Mouse (Mus musculus) spleen, adult 2 months (tissue): ENCODE measurements at regions not wholly inside any gene's neighbourhood (a gene's known extent, or its start where the extent isn't known, plus 50 kb on each side); places are given as distances from the start of the nearest gene placed in this dataset.
A peak's percentile ranks its signal among the peaks of the same experiment; 100 is the strongest.

Source experiments
- DNase-seq, 2 experiments: peaks; one replicate each; pipeline versions ENCODE4 v3.0.0 to v3.0.0-alpha.2; 2012 to 2021; ENCODE audit warnings: low spot score in 2 of 2, low read depth in 1 of 2
- H3K27ac ChIP-seq: fragments of 200-500 bp; 2 replicates; pipeline ENCODE4 v1.5.1; 2012; ENCODE audit warnings: low read length, inconsistent platforms; ENCODE audit not compliant: insufficient read depth
- H3K27me3 ChIP-seq: fragments of 200-500 bp; 2 replicates; pipeline ENCODE4 v1.6.1; 2012; ENCODE audit warnings: mild to moderate bottlenecking, moderate library complexity, low read length, inconsistent platforms; ENCODE audit not compliant: control insufficient read depth, insufficient read depth
- H3K36me3 ChIP-seq: fragments of 200-500 bp; 2 replicates; pipeline ENCODE4 v1.6.1; 2012; ENCODE audit warnings: mild to moderate bottlenecking, low read length, inconsistent platforms; ENCODE audit not compliant: control insufficient read depth, insufficient read depth
- H3K4me1 ChIP-seq: fragments of 200-500 bp; 2 replicates; pipeline ENCODE4 v1.6.1; 2011; ENCODE audit warnings: inconsistent platforms; ENCODE audit not compliant: control insufficient read depth, insufficient read depth, insufficient read length
- H3K4me3 ChIP-seq: fragments of 200-500 bp; 2 replicates; pipeline ENCODE4 v1.5.1; 2011; ENCODE audit warnings: mild to moderate bottlenecking, inconsistent platforms; ENCODE audit not compliant: insufficient read depth, insufficient read length; ENCODE audit errors: extremely low read depth
- CTCF ChIP-seq: fragments of 200-500 bp; IDR thresholded peaks from 2 replicates; pipeline ENCODE4 v1.5.1; 2011; ENCODE audit warnings: mild to moderate bottlenecking, inconsistent platforms; ENCODE audit not compliant: insufficient read depth, insufficient read length, insufficient replicate concordance; ENCODE audit errors: extremely low read depth
- POLR2A ChIP-seq: fragments of 200-500 bp; IDR thresholded peaks from 2 replicates; pipeline ENCODE4 v1.6.1; 2011; ENCODE audit warnings: low read depth, low read length, inconsistent platforms
- WGBS: fragments of 180-500 bp; shearing (Covaris S2); methylation state at CpG from one replicate; pipeline ENCODE4 v1.1.7; 2018; 5-methylcytosine and 5-hydroxymethylcytosine counted together

- WGBS = 91% methylated on average over 11 of the region's 11 CpGs
These were observed 71.5 kb upstream of the Irs2 start for GRCm38 (mm10) chr8:11079805-11080204.

GRCm38 (mm10) chr8:11077138-11077537 lies 68.9 kb upstream of the Irs2 start:
- TF ChIP-seq CTCF = no peak
- no peak for TF ChIP-seq POLR2A
- Histone ChIP-seq H3K4me3 (no peak overlapping the region), H3K36me3 (no peaks in the 10 kb centered on the region), H3K27ac (no peak overlapping the region), H3K27me3 (no peaks in the 10 kb centered on the region), H3K4me1 (no peaks in the 10 kb centered on the region)
- 92% methylated on average over 9 of the region's 9 CpGs for WGBS
- no peak for DNase-seq

More at GRCm38 (mm10) chr8:11079805-11080204, 71.5 kb upstream of the Irs2 start:
- Histone ChIP-seq H3K36me3 (no peaks in the 10 kb centered on the region), H3K4me1 (no peaks in the 10 kb centered on the region), H3K27me3 (no peaks in the 10 kb centered on the region), H3K27ac (no peak overlapping the region), H3K4me3 (no peak overlapping the region)
- no peak for DNase-seq
- TF ChIP-seq CTCF (no peak), POLR2A (no peak)

- TF ChIP-seq POLR2A (no peak), CTCF (0 out of 2 replicates have a peak, but pooled peaks have one; percentile 4)
- Histone ChIP-seq H3K36me3 (no peaks in the 10 kb centered on the region), H3K27me3 (no peaks in the 10 kb centered on the region), H3K4me3 (no peak overlapping the region), H3K27ac (no peak overlapping the region), H3K4me1 (no peaks in the 10 kb centered on the region)
- DNase-seq = no peak
- 64% methylated on average over 2 of the region's 2 CpGs for WGBS
These were observed 62.9 kb upstream of the Irs2 start for GRCm38 (mm10) chr8:11071162-11071561.

- H3K4me1 ChIP-seq = no peaks in the 10 kb centered on the region
- H3K27me3 ChIP-seq = no peaks in the 10 kb centered on the region
- no peak for TF ChIP-seq CTCF
- no peak for TF ChIP-seq POLR2A
- DNase-seq = no peak
- no peak overlapping the region for H3K4me3 ChIP-seq
- no peaks in the 10 kb centered on the region for H3K36me3 ChIP-seq
- WGBS = 44% methylated on average over 7 of the region's 7 CpGs
- no peak overlapping the region for H3K27ac ChIP-seq
These were observed 59.2 kb upstream of the Irs2 start for GRCm38 (mm10) chr8:11067450-11067849.

- no peak for DNase-seq
- 93% methylated on average over 9 of the region's 9 CpGs for WGBS
- TF ChIP-seq CTCF = no peak
- TF ChIP-seq POLR2A = no peak
- H3K4me1 ChIP-seq = no peaks in the 10 kb centered on the region
- no peak overlapping the region for H3K27ac ChIP-seq
- no peak overlapping the region for H3K4me3 ChIP-seq
- H3K36me3 ChIP-seq = no peaks in the 10 kb centered on the region
- no peaks in the 10 kb centered on the region for H3K27me3 ChIP-seq
These were observed 57.7 kb upstream of the Irs2 start for GRCm38 (mm10) chr8:11065990-11066389.

- Histone ChIP-seq H3K27ac (no peak overlapping the region), H3K27me3 (no peaks in the 10 kb centered on the region), H3K36me3 (no peaks in the 10 kb centered on the region), H3K4me3 (no peak overlapping the region), H3K4me1 (no peaks in the 10 kb centered on the region)
- DNase-seq = no peak
- 19% methylated on average over 4 of the region's 4 CpGs for WGBS
- TF ChIP-seq CTCF (no peak), POLR2A (no peak)
These were observed 57.0 kb upstream of the Irs2 start for GRCm38 (mm10) chr8:11065303-11065702.

GRCm38 (mm10) chr8:11063058-11063457 lies 54.8 kb upstream of the Irs2 start:
- Histone ChIP-seq H3K36me3 (no peaks in the 10 kb centered on the region), H3K4me1 (no peaks in the 10 kb centered on the region), H3K27me3 (no peaks in the 10 kb centered on the region), H3K27ac (no peak overlapping the region), H3K4me3 (no peak overlapping the region)
- WGBS = 83% methylated on average over 8 of the region's 8 CpGs
- TF ChIP-seq POLR2A = no peak
- no peak for DNase-seq

- Histone ChIP-seq H3K27ac (no peak overlapping the region), H3K4me1 (no peaks in the 10 kb centered on the region), H3K27me3 (no peaks in the 10 kb centered on the region), H3K36me3 (no peaks in the 10 kb centered on the region), H3K4me3 (no peak overlapping the region)
- TF ChIP-seq POLR2A (no peak), CTCF (no peak)
- no peak for DNase-seq
- 71% methylated on average over 3 of the region's 3 CpGs for WGBS
These were observed 54.2 kb upstream of the Irs2 start for GRCm38 (mm10) chr8:11062348-11062946.
